Mouse (Mus musculus) natural killer cell, adult 2 months (primary cell): ENCODE results near the gene Dph6.

Experiments
- DNase-seq, 2 experiments: peaks; one replicate each; pipeline ENCODE4 v3.0.0; 2022; ENCODE audit warnings: low spot score in 2 of 2

Dph6 gene

GRCm38 (mm10) chr2:114540416-114540815, 114.3 kb downstream of the Dph6 start:
- DNase-seq = no peak

DNA sequence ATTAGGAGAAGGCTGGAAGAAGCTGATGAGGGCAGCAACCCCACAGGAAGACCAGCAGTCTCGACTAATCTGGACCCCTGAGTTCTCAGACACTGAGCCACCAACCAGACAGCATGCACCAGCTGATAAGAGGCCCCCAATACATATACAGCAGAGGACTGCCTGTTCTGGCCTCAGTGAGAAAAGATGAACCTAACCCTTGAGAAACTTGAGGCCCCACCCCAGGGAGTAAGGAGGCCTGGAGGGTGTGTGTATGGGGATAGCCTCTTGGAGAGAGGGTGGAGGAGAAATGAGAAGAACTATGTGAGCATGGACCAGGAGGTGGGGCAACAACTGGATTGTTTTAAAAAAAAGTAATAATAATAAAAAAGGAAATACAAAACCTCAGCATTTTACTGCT, 118.7 kb downstream of the Dph6 start:
- DNase-seq = no peak

GRCm38 (mm10) chr2:114531010-114531756, 123.6 kb downstream of the Dph6 start:
- no peak for DNase-seq

DNA sequence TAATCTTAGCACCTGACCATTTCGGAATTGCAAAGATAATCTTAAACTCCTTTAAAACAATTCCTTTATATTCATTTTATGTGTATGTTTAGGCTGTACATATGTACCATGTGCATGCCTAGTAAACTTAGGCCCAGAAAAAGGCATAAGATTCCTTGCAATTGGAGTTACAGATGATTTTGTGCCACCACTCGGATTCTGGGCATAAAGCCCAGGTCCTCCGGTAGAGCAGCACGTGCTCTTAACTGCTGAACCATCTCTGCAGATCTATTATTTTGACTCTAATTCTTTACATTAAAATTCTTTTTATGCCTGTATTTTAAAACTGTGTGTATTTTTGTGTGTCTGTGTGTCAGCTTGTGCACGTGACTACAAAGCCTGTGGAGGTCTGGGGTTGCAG, 134.3 kb downstream of the Dph6 start:
- DNase-seq = no peak

- DNase-seq = no peak
Measured at GRCm38 (mm10) chr2:114519907-114520306, 134.9 kb downstream of the Dph6 start.

DNA sequence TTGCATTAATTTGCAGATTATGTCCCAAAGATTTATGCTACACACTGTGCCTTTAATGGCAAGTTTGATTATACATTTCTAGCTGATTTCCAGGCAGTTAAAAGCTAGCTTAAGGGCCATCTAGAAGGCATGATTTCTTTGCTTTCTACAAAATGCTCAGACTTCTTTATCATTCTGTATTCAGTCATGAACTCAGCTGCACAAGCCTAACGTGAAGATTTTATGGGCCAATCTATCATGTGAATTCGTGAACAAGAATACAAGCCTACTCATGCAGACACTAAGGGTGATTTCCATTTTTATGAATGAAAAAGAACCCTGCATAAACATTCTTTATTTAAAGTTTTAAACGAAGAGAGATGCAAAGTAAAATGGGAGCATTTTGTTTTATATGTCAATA, 162.4 kb downstream of the Dph6 start:
- no peak for DNase-seq

GRCm38 (mm10) chr2:114491907-114492306, 162.9 kb downstream of the Dph6 start:
- no peak for DNase-seq

DNA sequence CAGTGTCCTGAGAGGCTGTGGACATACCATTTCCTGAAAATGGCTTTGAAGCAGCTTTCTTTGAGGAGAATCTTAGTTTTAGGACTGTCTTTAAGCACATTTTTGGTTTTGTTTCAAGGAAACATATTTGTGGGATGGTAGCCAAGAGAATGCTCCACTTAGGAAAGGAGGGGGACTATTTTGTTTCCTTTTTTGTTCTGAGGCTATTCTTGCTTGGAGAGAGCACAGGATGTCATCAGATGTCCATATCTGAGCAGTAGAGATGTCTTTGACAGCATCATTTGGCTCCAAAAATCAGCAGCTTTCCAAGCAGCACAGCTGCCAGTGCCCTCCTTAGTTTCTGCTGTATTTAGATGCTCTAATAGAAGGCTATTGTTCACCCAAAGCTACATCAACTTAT, 167.8 kb downstream of the Dph6 start:
- no peak for DNase-seq
